Mouse (Mus musculus) liver, embryonic 15.5 days (tissue): ENCODE measurements around the gene Ntan1. TPM values are rescaled to one million over a fixed set of nuclear protein-coding genes. Genes with fewer than 3 reads are reported as not detected.
"Not testable (repeated sequence)": the region's sequence is repeated elsewhere in the genome, so short reads cannot be mapped to it uniquely, and the experiment has no call there.

Experiments used
- ATAC-seq: fragments of 200-750 bp; cut with Nextera tagmentation; 2 replicates; pipeline ENCODE4 v1.8.0; 2017; ENCODE audit warnings: moderate number of reproducible peaks, mild to moderate bottlenecking, moderate library complexity; ENCODE audit not compliant: insufficient read depth
- H3K27ac ChIP-seq: fragments of 300-500 bp; sonication (generic); replicated peaks from 2 replicates; pipeline ENCODE4 v1.5.1; 2015; ENCODE audit warnings: mild to moderate bottlenecking, inconsistent platforms
- H3K27me3 ChIP-seq: fragments of 300-500 bp; sonication (generic); 2 replicates; pipeline ENCODE4 v1.6.1; 2015; ENCODE audit warnings: mild to moderate bottlenecking, inconsistent platforms
- H3K36me3 ChIP-seq: fragments of 300-500 bp; sonication (generic); replicated peaks from 2 replicates; pipeline ENCODE4 v1.6.1; 2015; ENCODE audit warnings: moderate library complexity, mild to moderate bottlenecking, inconsistent platforms
- H3K4me1 ChIP-seq: fragments of 300-500 bp; sonication (generic); replicated peaks from 2 replicates; pipeline ENCODE4 v1.6.1; 2015; ENCODE audit warnings: inconsistent platforms
- H3K4me2 ChIP-seq: fragments of 300-500 bp; sonication (generic); 2 replicates; pipeline ENCODE4 v1.6.1; 2015; ENCODE audit warnings: moderate library complexity, mild to moderate bottlenecking, inconsistent platforms
- H3K4me3 ChIP-seq: fragments of 300-500 bp; sonication (generic); replicated peaks from 2 replicates; pipeline ENCODE4 v1.5.1; 2015; ENCODE audit warnings: mild to moderate bottlenecking, inconsistent platforms
- H3K9ac ChIP-seq: fragments of 300-500 bp; sonication (generic); 2 replicates; pipeline ENCODE4 v1.6.1; 2015; ENCODE audit warnings: moderate library complexity, mild to moderate bottlenecking, inconsistent platforms
- H3K9me3 ChIP-seq: fragments of 300-500 bp; sonication (generic); replicated peaks from 2 replicates; pipeline ENCODE4 v1.6.1; 2016; ENCODE audit warnings: inconsistent platforms
- WGBS: fragments of 180-500 bp; shearing (Covaris S2); methylation state at CpG from one replicate; pipeline ENCODE4 v1.1.7; 2015; ENCODE audit warnings: mixed read lengths; ENCODE audit not compliant: insufficient replicate concordance; 5-methylcytosine and 5-hydroxymethylcytosine counted together
- polyA plus RNA-seq: library from polyadenylated mRNA; unstranded; fragments of >200 nt; fragmentation: Nextera tagmentation; extraction: Ambion mirVana; gene quantifications from 2 replicates; pipeline ENCODE4 v1.2.1, GENCODE M21; 2015

Gene Ntan1
- polyA plus RNA-seq: 38.0 and 38.7 TPM in 2 replicates

GRCm38 (mm10) chr16:13818560-13819393, at the start of gene Ntan1:
TSS of gene Ntan1 (plus strand) at chr16:13818845.
- ATAC-seq: peak; percentile 96
- Histone ChIP-seq H3K9ac (peak within 1 kb of the TSS; percentile 71), H3K27me3 (no peaks in the 10 kb centered on the region), H3K36me3 (peaks cover 11% of the 10 kb centered on the region), H3K4me1 (peaks cover 32% of the 10 kb centered on the region), H3K27ac (peak within 1 kb of the TSS; percentile 81), H3K4me2 (peak within 1 kb of the TSS; percentile 96), H3K9me3 (no peaks in the 10 kb centered on the region), H3K4me3 (peak within 1 kb of the TSS; percentile 77)
- under 1% methylated on average over 58 of the region's 58 CpGs for WGBS

- not testable (repeated sequence) for H3K9ac ChIP-seq, H3K27ac ChIP-seq, H3K4me2 ChIP-seq, H3K4me1 ChIP-seq, H3K27me3 ChIP-seq, H3K4me3 ChIP-seq, H3K36me3 ChIP-seq, H3K9me3 ChIP-seq, ATAC-seq
- WGBS: 55% methylated on average over 4 of the region's 4 CpGs
These were observed 47.0 kb upstream of the Ntan1 start for GRCm38 (mm10) chr16:13771603-13772002.

GRCm38 (mm10) chr16:13772051-13772450, 46.6 kb upstream of the Ntan1 start:
- H3K27me3 ChIP-seq, H3K9ac ChIP-seq, H3K27ac ChIP-seq, H3K4me1 ChIP-seq, H3K4me3 ChIP-seq, H3K9me3 ChIP-seq, H3K36me3 ChIP-seq, H3K4me2 ChIP-seq, ATAC-seq: not testable (repeated sequence)
- WGBS: 66% methylated on average over 5 of the region's 5 CpGs

GRCm38 (mm10) chr16:13774011-13774410, 44.6 kb upstream of the Ntan1 start:
- H3K9me3 ChIP-seq, H3K4me2 ChIP-seq, ATAC-seq, H3K4me1 ChIP-seq, H3K27me3 ChIP-seq, H3K36me3 ChIP-seq, H3K27ac ChIP-seq, H3K4me3 ChIP-seq, H3K9ac ChIP-seq: not testable (repeated sequence)
- WGBS: 64% methylated on average over 2 of the region's 2 CpGs

- ATAC-seq: not testable (repeated sequence)
These were observed 44.0 kb upstream of the Ntan1 start for GRCm38 (mm10) chr16:13774651-13775050.

GRCm38 (mm10) chr16:13780353-13781036, 38.1 kb upstream of the Ntan1 start, which contains the start of gene Rrn3:
TSS of gene Rrn3 (plus strand) at chr16:13780708.
- Histone ChIP-seq H3K4me3 (peak within 1 kb of the TSS; percentile 93), H3K36me3 (peaks cover 24% of the 10 kb centered on the region), H3K4me2 (peak within 1 kb of the TSS; percentile 82), H3K27ac (peak within 1 kb of the TSS; percentile 84), H3K9me3 (no peaks in the 10 kb centered on the region), H3K27me3 (no peaks in the 10 kb centered on the region), H3K9ac (peak within 1 kb of the TSS; percentile 90), H3K4me1 (peaks cover 19% of the 10 kb centered on the region)
- WGBS: under 1% methylated on average over 57 of the region's 57 CpGs
- peak; percentile 95 for ATAC-seq

More at GRCm38 (mm10) chr16:13774651-13775050, 44.0 kb upstream of the Ntan1 start:
- H3K27ac ChIP-seq, H3K4me3 ChIP-seq, H3K4me2 ChIP-seq, H3K27me3 ChIP-seq, H3K4me1 ChIP-seq, H3K9ac ChIP-seq, H3K36me3 ChIP-seq, H3K9me3 ChIP-seq: not testable (repeated sequence)
- 62% methylated on average over 3 of the region's 3 CpGs for WGBS

- H3K36me3 ChIP-seq: peaks cover 31% of the 10 kb centered on the region
- 12% methylated on average over 8 of the region's 8 CpGs for WGBS
- H3K4me1 ChIP-seq: peaks cover 19% of the 10 kb centered on the region
- H3K27ac ChIP-seq: peak overlapping the region; percentile 84; the same call in 1 of the 2 replicates
- peak overlapping the region; percentile 93 for H3K4me3 ChIP-seq
- peak; percentile 32; the same call in 1 of the 2 replicates for ATAC-seq
- H3K9ac ChIP-seq: no peak overlapping the region; the same call in none of the 2 replicates
- peak overlapping the region; percentile 82 for H3K4me2 ChIP-seq
- no peaks in the 10 kb centered on the region for H3K27me3 ChIP-seq
- no peaks in the 10 kb centered on the region for H3K9me3 ChIP-seq
These were observed 37.4 kb upstream of the Ntan1 start for GRCm38 (mm10) chr16:13781216-13781615.

- H3K36me3 ChIP-seq: peaks cover 76% of the 10 kb centered on the region
- H3K9ac ChIP-seq: no peak overlapping the region
- no peaks in the 10 kb centered on the region for H3K27me3 ChIP-seq
- H3K4me1 ChIP-seq: peaks cover 11% of the 10 kb centered on the region
- H3K4me2 ChIP-seq: no peak overlapping the region
- no peaks in the 10 kb centered on the region for H3K9me3 ChIP-seq
- WGBS: 60% methylated on average over 3 of the region's 3 CpGs
- no peak overlapping the region for H3K4me3 ChIP-seq
- ATAC-seq: no peak
- H3K27ac ChIP-seq: no peak overlapping the region
These were observed 32.7 kb upstream of the Ntan1 start for GRCm38 (mm10) chr16:13785932-13786331.

- H3K4me3 ChIP-seq, H3K4me2 ChIP-seq, H3K9me3 ChIP-seq, H3K9ac ChIP-seq, H3K27ac ChIP-seq, ATAC-seq, H3K4me1 ChIP-seq, H3K27me3 ChIP-seq: not testable (repeated sequence)
- peaks cover 89% of the 10 kb centered on the region for H3K36me3 ChIP-seq
- 46% methylated on average over 2 of the region's 2 CpGs for WGBS
These were observed 25.2 kb upstream of the Ntan1 start for GRCm38 (mm10) chr16:13793441-13793840.

- Histone ChIP-seq H3K27ac (no peak overlapping the region), H3K36me3 (peaks cover 89% of the 10 kb centered on the region), H3K4me2 (no peak overlapping the region), H3K4me1 (no peaks in the 10 kb centered on the region), H3K9ac (no peak overlapping the region), H3K4me3 (no peak overlapping the region), H3K27me3 (no peaks in the 10 kb centered on the region), H3K9me3 (no peaks in the 10 kb centered on the region)
- 72% methylated on average over 5 of the region's 5 CpGs for WGBS
- ATAC-seq: no peak
These were observed 21.9 kb upstream of the Ntan1 start for GRCm38 (mm10) chr16:13796746-13797175.

GRCm38 (mm10) chr16:13801231-13801630, 17.4 kb upstream of the Ntan1 start:
- H3K9ac ChIP-seq: no peak overlapping the region
- ATAC-seq: no peak
- H3K36me3 ChIP-seq: peaks cover 80% of the 10 kb centered on the region
- no peaks in the 10 kb centered on the region for H3K4me1 ChIP-seq
- no peak overlapping the region for H3K4me2 ChIP-seq
- 61% methylated on average over 4 of the region's 4 CpGs for whole genome bisulfite sequencing
- H3K27ac ChIP-seq: no peak overlapping the region
- no peak overlapping the region for H3K4me3 ChIP-seq
- no peaks in the 10 kb centered on the region for H3K27me3 ChIP-seq
- no peaks in the 10 kb centered on the region for H3K9me3 ChIP-seq
